Mouse (Mus musculus): ENCODE measurements around the gene Mtmr4.

Gene Mtmr4

GRCm38 (mm10) chr11:87591526-87592353 lies at the start of gene Mtmr4:
TSS of gene Mtmr4 (plus strand) at chr11:87592162.
- DNase-seq (ENCODE audit: low read depth): peak; percentile 99

- DNase-seq (ENCODE audit: low read depth): no peak
These were observed 49.7 kb upstream of the Mtmr4 start for GRCm38 (mm10) chr11:87542285-87542684.

- no peak for DNase-seq (ENCODE audit: low read depth)
These were observed 49.1 kb upstream of the Mtmr4 start for GRCm38 (mm10) chr11:87542906-87543305.

- DNase-seq (ENCODE audit: low read depth): no peak
These were observed 38.6 kb upstream of the Mtmr4 start for GRCm38 (mm10) chr11:87553342-87553741.

DNA sequence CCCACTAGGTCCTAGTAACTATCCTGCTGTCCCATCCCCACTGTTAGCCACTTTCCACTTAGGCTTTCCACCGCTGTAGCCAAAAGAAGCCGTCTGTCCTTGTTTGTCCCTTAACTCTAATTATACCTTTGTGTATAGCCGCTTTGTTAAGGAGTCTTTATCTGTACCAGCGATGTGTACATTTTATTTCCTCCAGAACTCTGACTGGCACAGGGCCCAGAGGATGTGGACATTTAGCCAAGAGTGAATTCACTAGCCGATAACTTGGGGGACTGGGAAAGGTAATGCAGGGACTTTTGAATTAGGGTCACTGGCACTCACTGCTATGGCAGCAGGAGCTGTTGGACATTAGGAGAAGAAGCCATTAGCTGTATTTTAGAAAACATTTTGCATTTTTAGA lies 37.6 kb upstream of the Mtmr4 start:
- no peak for DNase-seq (ENCODE audit: low read depth)

DNA sequence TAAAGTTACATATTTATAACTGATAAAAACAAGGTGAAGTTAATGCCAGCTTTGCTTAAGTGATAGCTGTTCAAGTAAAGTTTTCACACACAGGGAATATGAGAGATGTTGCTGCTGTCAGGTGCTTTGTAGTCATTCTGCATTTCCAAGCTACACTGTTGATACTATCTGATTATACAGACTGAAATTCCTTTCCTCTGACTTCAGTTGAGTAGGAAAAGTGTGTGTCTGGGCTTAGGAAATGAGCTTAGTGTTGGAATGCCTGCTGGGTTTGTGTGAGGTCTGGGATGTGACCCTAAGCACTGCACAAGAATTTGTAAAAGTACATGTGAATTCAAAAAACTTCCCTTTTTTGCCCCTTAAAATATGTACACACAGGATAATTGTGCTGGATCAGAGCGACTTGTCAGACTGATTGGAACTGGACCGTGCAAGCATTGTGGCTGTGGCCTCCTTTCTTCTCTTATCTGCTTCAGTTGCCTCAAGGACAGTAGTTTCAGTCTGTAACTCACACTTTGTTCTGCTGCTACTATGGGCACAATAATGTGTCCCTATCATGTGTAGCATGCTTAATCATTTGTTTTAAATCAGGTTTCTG lies 36.8 kb upstream of the Mtmr4 start:
- DNase-seq (ENCODE audit: low read depth): no peak

DNA sequence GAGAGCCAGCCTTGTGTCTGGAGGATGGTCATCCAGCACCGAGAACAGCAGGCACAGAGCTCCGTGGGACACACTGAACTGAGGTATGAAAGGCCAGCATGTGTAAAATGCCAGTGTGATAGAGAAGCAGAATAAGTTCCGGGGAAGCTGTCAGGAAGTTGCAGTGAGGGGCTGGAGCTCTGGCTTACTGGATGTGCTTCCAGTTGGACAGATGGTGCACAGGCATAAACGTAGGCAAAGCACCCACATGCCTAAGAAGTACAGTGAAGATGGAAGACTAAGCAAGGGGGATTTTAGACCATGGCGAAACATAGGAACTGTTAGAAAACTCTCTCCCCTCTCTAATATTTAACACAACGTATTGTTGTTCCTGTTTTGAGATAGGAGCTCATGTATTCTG lies 30.8 kb upstream of the Mtmr4 start:
- no peak for DNase-seq (ENCODE audit: low read depth)

GRCm38 (mm10) chr11:87566501-87566900 lies 25.5 kb upstream of the Mtmr4 start, which contains the start of gene Gm11492:
TSS of gene Gm11492 (plus strand) at chr11:87566653.
- DNase-seq (ENCODE audit: low read depth): no peak

GRCm38 (mm10) chr11:87568255-87568953 lies 23.6 kb upstream of the Mtmr4 start, which contains the start of gene Sept4:
TSS of gene Sept4 (plus strand) at chr11:87568903.
- no peak for DNase-seq (ENCODE audit: low read depth)

DNA sequence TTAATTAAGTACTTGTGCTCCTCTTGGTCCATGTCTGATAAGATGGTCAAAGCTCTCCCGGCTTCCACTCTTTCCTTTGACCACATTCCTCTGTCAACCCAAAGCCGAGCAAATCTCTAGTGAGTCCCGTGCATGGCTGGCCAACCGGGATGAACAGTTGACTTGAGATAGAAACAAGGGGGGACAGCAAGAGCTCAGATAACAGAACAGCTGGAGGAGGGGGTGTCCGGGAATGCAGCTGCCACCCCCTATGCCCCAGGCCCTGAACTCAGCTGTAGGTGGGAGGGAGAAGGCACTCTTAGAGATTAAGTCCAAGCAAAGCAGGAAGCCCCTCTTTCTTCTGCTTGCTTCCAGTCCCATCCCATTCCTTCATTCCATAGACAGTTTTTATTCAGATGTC lies 21.2 kb upstream of the Mtmr4 start:
- no peak for DNase-seq (ENCODE audit: low read depth)

- no peak for DNase-seq (ENCODE audit: low read depth)
These were observed 20.5 kb upstream of the Mtmr4 start for GRCm38 (mm10) chr11:87571361-87571950.

DNA sequence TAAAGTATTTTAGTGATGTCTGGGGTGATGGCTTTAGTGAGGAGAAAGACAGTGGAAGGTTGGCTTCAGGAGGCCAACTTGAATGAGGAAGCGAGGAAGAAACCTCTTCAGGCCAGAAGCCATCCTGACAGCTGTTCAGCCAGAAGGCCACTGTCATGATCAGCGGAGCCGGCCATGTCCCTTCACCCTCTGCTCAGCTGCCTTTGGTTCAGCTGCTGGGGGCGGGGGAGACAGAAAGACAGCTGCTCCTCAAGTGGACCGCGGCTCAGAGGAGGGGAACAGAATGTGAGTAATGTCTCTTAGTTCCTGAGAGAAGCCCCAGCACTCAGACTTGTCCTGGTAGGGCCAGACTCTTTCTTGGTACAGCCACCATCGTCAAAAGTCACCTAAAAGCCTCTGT lies 18.2 kb upstream of the Mtmr4 start:
- DNase-seq (ENCODE audit: low read depth): no peak

GRCm38 (mm10) chr11:87574520-87575180 lies 17.3 kb upstream of the Mtmr4 start:
- DNase-seq (ENCODE audit: low read depth): no peak

- no peak for DNase-seq (ENCODE audit: low read depth)
These were observed 14.2 kb upstream of the Mtmr4 start for GRCm38 (mm10) chr11:87577601-87578248.

- DNase-seq (ENCODE audit: low read depth): peak; percentile 64
These were observed 13.6 kb upstream of the Mtmr4 start for GRCm38 (mm10) chr11:87578249-87578962.

DNA sequence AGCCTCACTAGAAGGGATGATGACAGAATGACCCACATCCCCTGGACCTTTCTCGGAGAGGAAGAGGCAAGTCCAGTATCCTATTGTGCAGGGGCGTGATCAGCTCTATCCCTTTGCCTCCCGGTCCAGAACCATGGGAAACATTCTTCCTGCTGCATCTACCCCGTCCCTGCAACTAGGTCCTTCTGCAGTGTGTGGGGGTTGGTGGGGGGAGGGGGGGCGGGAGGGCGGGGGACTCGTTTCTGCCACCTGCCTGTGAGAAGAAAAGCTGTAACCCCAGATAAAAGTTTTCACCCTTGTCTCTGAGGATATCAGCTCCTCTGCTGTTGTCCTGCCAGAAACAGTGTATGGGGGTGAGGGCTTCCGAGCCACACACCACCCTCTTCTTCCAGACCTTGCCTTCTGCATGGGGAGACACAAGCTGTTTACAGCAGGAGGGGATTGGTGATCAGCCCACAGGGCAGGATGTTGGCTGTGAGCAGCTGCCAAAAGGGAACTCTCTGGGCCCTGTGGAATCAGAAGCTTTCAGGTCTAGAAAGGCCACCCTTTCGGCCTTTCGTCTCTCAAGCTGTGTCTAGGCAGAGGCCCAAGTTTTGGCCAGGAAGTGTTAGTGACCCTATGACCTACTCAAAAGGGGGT lies 12.9 kb upstream of the Mtmr4 start:
- peak; percentile 51 for DNase-seq (ENCODE audit: low read depth)

DNA sequence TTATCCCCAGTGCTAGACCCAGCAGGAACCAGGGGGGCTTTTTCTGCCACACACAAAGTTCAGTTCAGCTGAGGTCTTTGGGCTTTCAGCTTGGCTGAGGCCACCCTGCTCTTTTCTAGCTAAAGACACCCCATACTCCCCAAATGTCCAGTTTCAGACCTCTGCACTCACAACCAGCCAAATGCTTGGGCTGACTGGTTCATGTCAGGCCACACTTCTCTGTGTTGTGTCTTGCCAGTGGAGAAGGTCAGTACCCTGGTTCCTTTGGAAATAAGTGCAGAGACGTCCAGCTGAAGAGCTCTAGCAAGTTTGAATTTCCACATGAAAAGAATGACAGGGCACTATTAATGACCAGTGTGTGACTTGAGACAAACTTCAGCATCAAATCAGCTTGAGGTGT lies 12.2 kb upstream of the Mtmr4 start:
- no peak for DNase-seq (ENCODE audit: low read depth)

- no peak for DNase-seq (ENCODE audit: low read depth)
These were observed 11.3 kb upstream of the Mtmr4 start for GRCm38 (mm10) chr11:87580543-87581085.

DNA sequence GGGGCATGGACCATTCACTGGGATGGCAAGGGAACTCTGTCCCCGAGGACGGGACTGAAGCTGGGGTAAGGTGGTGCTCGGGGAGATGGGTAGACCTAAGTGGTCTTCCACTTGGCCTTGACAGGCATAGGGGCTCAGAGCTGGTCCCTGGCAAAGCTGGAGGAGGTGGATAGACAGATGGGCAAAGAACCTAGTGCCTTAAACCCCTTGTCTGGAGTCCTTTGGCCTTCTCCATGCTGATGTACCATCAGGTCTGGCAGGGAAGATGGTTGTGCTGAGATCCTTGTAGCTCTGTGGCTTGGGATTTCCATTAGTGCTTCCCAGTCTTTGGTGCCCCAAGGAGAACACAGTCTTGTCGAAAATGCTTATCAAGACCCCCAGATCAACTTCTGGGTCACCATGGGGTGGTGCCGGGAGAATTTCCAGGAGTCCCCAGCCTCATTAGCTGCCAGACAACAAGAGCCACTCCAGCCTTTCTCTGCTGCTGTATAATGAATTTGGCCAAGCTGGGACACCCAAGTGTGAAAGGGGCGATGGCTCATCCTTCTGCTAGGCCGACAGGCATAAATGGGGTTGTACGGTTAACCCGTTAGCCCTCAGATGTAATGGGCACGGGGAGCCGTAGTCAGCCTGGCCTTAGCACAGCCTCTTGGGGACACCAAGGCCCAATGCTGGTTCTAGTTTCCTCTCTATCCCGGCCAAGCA lies 10.6 kb upstream of the Mtmr4 start:
- no peak for DNase-seq (ENCODE audit: low read depth)
